Mouse (Mus musculus) myocyte (in vitro differentiated cells): ENCODE results near the gene Gimap3.

Experiments used
- E2F4 ChIP-seq: IDR thresholded peaks from one replicate; pipeline ENCODE4 v1.6.1; 2011; ENCODE audit warnings: mild to moderate bottlenecking, control low read depth, moderate library complexity; ENCODE audit not compliant: insufficient read depth
- MYOG ChIP-seq, 3 experiments: IDR thresholded peaks; one replicate each; pipeline ENCODE4 v1.6.1; 2011; ENCODE audit warnings: control low read depth in 2 of 3, low read depth in 2 of 3, mild to moderate bottlenecking in 2 of 3; ENCODE audit not compliant: insufficient read length in 2 of 3, control insufficient read depth in 1 of 3, insufficient read depth in 1 of 3
- POLR2A ChIP-seq: IDR thresholded peaks from one replicate; pipeline ENCODE4 v1.6.1; 2011; ENCODE audit warnings: low read depth, mild to moderate bottlenecking, control low read depth, moderate library complexity; ENCODE audit not compliant: insufficient read length
- TCF12 ChIP-seq: IDR thresholded peaks from one replicate; pipeline ENCODE4 v1.6.1; 2011; ENCODE audit warnings: mild to moderate bottlenecking, control low read depth; ENCODE audit not compliant: poor library complexity, insufficient read depth, severe bottlenecking

- TF ChIP-seq E2F4 (no peak), POLR2A (no peak), MYOG (IDR thresholded peaks at IDR 0.05; ENCODE audit: control insufficient read depth in 1 of 3, insufficient read depth in 1 of 3, insufficient read length in 2 of 3, low read depth in 2 of 3) (no peak), TCF12 (no peak)
Measured at GRCm38 (mm10) chr6:48804346-48804745, 33.7 kb upstream of the Gimap3 start.
